Mouse (Mus musculus) activated CD4-positive, CD25-positive, alpha-beta regulatory T cell (primary cell): ENCODE data around the gene Sgsm1. TPM values are rescaled to one million over a fixed set of nuclear protein-coding genes. Genes with fewer than 3 reads are reported as not detected.

Source experiments
- polyA plus RNA-seq, 2 experiments: library from polyadenylated mRNA; unstranded; fragments of 100-300 nt; shearing (Covaris generic); gene quantifications; one replicate each; pipeline ENCODE4 v1.2.1; 2017

Gene Sgsm1
- polyA plus RNA-seq, result under 1 TPM in 1 of 2 experiments, not detected in 1; 0.21 TPM

DNA sequence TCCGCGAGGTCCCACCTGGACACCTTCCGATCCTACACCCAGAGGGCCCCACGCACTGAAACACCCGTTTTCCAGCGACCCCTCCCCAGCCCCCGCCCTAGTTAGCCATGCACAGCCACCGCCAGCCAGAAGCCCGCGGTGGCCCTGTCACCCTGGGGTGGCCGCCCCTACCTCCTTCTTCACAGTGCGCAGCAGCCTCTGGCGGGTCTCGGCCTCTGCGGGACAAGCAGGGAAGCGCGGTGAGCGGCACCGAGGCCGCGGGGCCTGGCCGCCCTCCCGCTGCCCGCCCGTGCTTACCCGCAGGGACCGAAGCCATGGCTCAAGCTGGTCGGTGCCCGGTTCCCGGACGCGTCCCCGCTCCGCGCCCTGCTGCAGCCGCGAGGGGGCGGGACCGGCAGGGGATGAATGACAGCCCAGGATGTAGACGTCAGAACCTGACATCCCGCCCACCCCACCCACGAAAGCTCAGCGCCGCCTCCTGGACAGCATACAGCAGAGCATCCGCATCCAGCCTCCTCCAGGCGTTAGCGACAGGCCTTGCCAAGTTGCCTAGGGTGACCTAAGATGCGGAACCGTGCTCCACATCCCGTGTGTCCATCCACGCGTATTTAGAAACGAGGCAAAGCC is at the start of gene Sgsm1:
Gene Sgsm1 (minus strand): TSS at position 410 of the 627 bp plus-strand sequence.

DNA sequence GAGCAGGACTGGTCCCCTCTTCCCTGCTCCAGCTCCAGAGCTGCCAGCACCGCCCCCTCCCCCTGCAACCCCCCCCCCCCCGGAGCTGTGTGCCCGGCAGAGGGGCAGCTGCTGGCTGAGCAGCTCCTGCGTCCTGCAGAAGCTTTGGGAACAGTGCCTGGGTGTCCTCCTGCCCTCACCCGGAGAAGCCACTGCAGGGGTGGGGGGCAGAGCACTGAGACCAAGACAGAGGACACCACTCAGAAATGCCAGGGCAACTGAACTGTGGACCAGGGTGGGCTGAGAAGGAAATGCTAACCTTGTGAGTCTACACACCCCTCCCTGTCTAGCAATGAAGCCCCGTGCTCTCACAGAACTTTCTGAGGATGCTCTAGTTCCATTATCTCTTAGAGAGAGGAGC is 46.6 kb upstream of the Sgsm1 start, which contains the start of gene Aym1:
Gene Aym1 (plus strand): TSS at position 109 of the 400 bp plus-strand sequence.

DNA sequence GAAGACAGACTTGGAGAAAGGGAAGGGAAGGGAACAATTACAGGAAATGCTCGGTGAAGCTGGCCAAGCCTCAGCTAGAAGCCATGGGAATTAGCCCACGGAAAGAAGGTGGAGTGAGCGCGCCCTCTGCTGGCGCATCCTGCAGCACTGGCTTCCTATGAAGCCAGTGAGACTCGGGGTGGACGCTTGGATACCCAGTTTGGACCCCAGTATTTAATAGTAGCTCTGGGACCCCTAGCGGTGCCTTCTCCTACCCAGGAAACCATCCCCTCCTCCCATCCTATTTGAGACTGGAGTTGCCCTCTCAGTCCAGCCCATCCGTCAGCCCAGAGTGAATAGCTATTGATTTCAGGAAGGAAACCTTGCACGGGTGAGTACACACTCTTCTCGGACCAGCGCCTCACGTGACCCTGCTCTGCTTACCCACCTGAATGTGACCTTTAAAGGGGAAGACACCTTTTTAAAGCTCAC is 83.9 kb downstream of the Sgsm1 start, which contains the start of gene Tmem211:
Gene Tmem211 (plus strand): TSS at position 278 of the 471 bp plus-strand sequence.

DNA sequence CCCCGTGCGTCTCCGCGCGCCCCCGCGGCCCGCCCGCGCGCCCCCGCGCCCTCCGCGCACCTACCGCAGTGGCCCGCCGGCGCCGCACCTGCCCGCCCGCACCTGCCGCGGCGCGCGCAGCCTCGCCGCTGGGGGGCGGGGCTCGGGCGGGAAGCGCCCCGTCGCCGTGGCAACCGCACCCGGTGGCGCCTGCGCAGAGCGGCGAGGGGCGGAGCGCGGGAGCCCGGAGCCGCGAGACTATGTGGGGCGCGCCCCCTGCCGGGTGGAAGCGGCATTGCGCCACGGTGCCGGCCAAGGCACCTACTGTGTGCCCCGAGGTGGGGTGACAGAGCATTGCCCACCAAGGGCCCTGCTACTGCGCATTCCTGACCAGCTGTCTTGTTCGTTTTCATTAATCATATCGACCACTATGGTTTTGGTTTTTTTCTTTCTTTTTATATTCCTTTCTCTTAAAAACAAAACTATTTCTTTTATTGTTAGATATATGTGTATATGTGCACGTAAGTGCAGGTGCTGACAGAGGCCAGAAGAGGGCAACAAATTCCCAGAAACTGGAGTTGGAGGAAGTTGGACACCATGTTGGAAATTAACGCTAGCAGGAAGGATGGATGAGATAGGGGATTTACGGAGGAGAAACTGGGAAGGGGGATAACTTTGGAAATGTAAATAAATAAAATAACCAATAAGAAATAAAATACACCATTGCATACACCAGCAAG is 89.3 kb downstream of the Sgsm1 start, which contains the start of gene 2900026A02Rik:
Gene 2900026A02Rik (minus strand): TSS at position 90 of the 719 bp plus-strand sequence.

Other genes starting within 250 kb of the Sgsm1 start
- under 1 TPM in 1 of 2 experiments, not detected in 1; 0.36 TPM for gene Crybb2, start 240.7 kb downstream of the Sgsm1 start, polyA plus RNA-seq
- under 1 TPM; 0.23 to 0.29 TPM for gene Crybb3, start 229.2 kb downstream of the Sgsm1 start, polyA plus RNA-seq
- gene 2900026A02Rik, start 89.5 kb downstream of the Sgsm1 start, polyA plus RNA-seq, result 1 to 10 TPM; 1.8 to 3.9 TPM
- gene Tmem211, start 83.9 kb downstream of the Sgsm1 start, polyA plus RNA-seq, result not detected
- gene Aym1, start 46.5 kb upstream of the Sgsm1 start, polyA plus RNA-seq, result not detected
- gene Wscd2, start 179.5 kb upstream of the Sgsm1 start, polyA plus RNA-seq, result 1 to 10 TPM; 1.0 to 1.8 TPM